Mouse (Mus musculus): Measurements from ENCODE around the gene Cox7a1.
"Not testable (repeated sequence)": the region's sequence is repeated elsewhere in the genome, so short reads cannot be mapped to it uniquely, and the experiment has no call there.

Cox7a1 gene

DNA sequence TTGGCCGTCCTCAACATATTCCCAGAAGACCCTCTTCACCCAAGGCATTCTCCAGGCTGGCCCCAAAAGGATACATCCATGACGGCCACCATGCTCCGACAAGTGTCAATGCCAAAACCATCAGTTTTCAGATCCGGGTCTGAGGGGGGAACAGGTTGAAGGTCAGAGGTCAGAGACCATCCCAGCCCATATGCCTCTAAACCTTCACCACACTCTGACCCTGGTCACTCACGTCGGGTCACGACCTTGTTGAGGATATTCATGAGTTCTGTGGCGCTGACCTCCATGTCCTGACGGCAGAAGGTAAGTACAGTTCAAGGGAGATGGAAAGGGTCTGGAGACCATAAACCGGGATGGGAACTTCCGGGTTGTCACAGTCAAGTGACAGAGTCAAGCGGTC is 8.1 kb downstream of the Cox7a1 start:
- no peak for DNase-seq (ENCODE audit: extremely low spot score, low read depth, low spot score)

DNA sequence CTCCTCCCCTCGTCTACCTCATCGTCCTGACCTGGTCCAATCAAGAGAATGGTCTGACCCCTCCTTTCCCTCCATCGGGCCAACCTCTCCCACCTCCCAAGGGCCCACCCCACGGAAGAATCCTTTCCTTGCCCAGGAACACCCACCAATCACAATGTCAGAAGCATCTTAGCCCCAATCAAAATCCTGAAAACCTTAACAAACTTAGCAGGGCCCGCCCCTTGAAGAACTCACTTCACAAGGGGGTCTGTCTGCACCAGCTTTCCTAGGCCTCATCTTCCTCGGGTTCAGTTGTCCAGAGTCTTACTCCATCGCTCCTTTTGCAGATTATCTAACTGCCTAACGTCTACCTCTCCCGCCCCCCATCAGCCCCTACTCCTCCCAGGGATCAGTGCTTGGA is 9.1 kb downstream of the Cox7a1 start:
- DNase-seq (ENCODE audit: extremely low spot score, low read depth, low spot score) = no peak

DNA sequence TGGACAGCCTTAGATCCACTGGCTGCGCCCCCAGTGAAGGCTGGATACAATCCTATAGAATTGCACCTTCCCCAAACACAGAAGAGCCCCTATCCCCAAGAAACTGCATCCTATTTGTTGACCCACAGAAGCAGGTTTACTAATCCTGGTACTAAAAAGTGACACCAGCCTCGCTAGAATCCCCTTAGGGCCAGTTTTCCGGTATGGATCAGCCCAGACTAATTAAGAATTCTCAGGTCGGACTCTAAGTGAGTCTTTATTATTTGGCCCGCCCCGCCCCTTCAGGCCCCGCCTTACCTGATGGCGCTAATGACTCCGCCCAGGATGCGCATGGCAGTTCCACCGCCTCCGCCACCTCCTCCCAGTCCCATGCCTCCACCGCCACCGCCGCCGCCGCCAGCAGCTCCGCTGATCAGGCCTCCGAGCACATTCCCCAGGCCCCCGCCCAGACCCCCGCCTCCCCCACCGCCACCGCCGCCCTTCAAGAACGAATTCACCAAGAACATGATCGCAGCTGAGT is 9.7 kb downstream of the Cox7a1 start:
- DNase-seq (ENCODE audit: extremely low spot score, low read depth, low spot score) = no peak

DNA sequence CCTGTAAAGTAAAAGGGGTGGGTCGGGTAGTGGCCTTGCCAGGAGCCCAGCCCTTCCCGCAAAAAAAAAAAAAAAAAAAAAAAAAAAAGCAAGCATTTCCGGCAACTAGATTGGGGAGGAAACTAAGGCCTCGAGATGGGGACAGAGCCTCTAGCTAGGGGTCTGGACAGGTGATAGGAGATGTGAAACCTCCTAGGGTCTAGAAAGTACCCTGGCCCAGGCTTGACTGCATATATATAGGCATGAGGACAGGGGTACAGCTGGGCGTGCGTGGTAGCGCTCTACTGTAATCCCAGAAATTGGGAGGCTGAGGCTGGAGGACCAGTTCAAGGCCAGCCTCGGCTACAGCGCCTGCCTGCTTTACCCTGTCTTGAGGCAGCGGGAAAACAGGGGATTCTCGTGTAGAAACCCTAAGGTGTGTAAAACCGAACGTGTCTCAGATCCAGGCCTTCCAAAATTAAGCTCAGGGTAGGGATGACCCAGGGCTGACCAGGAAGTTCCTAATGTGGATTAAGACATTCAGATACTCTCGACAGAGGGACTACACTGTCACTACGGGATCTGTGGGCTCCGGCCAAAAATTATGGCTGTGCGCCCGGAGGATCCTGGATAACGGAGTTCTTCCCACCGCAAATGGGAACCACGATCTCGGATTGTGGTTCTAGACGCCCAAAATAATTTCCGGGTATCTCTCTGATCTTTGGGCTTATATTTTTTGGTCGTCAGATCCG is 10.3 kb downstream of the Cox7a1 start:
- no peak for DNase-seq (ENCODE audit: extremely low spot score, low read depth, low spot score)

DNA sequence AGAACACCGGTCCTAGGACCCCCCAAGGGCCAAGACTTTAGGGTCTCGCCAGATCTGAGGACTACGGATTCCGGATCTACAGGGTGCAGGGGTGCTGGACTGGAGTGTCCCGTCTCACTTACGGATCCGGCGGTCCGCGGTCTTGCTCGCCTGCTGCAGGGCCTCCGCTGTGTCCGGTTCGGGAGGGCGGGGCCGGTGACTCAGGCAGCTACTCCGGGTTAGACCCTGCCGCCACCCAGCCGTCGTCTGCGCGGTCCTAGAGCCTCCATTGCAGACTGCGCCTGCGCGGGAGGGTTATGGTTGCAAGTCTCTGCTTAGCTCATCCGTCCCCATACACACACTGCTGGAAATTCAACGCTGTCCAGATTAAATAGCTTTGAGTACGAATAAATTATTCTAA is 10.9 kb downstream of the Cox7a1 start:
- peak; percentile 66 for DNase-seq (ENCODE audit: extremely low spot score, low read depth, low spot score)

DNA sequence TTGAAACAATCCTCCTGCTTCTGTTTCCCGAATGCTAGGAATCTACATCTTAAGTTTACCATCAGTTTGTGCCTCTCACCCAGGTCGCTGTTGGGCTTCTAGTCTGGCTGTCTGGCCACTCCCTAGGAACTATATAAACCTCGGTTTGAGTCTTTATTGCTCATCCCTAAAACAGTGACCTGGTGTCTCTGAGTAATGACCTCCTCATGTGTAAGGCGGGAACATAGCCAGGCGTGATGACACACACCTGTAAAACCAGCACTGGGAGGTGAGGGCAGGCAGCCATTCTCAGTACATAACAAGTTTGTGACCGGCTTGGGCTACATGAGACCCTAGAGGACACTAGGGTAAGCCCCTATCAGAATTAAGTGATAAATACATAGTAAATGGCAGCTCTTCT is 11.5 kb downstream of the Cox7a1 start:
- DNase-seq (ENCODE audit: extremely low spot score, low read depth, low spot score) = no peak

DNA sequence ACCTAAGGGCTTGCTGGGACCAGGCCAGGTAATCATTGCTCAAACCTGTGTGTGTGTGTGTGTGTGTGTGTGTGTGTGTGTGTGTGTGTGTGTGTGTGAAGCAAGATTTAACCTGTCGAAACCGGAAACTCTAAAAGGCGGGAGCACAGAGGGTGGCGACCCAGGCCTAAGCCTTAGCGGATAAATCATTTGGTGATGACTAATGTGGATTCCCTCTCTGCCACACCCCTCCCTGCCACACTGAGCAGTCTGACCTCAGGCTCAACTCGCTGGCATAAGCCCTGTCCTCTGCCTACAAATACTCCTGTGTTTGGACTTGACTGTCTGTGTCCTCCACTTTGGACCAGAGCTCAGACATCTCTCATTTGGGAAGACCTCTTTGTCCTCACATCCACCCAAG is 12.2 kb downstream of the Cox7a1 start:
- DNase-seq (ENCODE audit: extremely low spot score, low read depth, low spot score) = no peak

DNA sequence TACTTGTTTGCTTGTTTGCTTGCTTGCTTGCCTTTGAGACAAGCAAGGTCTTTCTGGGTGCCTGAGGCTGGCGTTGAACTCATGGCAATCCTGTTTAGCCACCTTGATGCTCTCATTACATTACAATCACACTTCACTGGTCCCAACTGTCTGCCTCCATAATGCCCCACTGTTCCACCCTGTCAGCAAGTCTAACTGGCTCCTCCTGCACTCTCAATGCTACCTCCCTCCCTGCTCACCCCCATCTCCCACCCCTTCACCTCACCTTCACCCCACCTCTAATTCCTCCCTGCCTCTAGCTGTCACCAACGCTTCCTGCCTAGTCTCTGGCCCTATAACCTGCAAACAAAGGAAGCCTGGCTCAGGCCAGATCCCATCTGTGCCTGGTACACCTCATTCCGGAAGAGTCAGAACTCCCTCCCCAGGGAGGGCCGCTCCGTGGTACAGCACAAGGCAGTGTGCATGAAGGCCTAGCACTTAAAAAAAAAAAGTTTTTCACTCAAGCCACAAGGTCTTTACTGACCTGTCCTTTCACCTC is 13.7 kb downstream of the Cox7a1 start:
- DNase-seq (ENCODE audit: extremely low spot score, low read depth, low spot score) = no peak

DNA sequence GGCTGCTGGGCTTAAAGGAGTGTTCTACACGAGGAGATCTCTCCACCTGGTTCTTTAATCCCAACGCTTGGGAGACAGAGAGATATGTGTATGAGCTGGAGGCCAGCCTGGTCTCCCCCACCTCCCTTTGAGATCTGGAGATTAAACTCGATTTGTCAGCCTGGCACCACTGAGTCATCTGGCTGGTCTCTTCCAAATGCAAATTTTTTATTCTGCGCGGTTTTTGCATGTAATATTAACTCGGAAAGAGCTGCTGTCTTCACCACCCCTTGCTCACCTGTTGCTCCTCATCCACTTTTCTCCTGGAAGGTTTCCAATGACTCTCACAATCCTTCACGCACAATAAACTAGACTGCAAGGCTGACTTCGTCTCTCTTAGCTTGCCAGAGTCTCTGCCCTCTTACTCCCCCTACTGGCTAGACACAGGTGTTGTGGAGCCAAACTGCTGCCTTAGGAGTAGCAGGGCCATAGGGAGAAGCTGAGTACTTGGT is 14.6 kb downstream of the Cox7a1 start, which contains the start of gene Capns1:
Capns1 (minus strand) TSS at position 331 of the 491 bp plus-strand sequence.
- peak; percentile 73 for DNase-seq (ENCODE audit: extremely low spot score, low read depth, low spot score)

DNA sequence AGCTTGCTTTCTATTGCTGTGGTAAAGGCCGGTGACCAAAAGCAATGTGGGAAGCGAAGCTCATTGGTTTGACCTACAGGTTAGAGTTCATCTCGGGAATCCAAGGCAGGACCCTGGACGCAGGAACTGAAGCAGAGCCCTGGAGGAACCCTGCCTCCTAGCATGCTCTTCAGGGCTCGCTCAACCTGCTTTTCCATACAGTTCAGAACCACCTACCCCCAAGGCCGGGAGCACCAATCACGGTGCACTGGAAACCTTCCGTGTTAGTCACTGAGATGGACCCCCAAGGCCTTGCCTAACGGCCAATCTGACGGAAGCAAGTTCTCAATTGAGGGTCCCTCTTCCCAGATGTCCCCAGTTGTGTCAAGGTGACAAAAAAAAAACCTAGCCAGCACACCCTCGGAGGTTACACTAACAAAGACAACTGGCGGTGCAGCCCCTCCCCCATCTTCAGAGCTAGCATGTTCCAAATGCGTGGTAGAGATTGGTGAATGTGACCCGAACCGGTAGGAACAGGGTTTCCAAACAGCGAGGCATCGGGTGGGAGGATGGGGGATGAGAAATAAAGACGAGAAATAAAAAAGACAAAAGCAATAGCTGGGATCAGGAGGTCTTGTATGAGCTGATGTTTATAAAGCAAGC is 15.7 kb downstream of the Cox7a1 start:
- no peak for DNase-seq (ENCODE audit: extremely low spot score, low read depth, low spot score)

DNA sequence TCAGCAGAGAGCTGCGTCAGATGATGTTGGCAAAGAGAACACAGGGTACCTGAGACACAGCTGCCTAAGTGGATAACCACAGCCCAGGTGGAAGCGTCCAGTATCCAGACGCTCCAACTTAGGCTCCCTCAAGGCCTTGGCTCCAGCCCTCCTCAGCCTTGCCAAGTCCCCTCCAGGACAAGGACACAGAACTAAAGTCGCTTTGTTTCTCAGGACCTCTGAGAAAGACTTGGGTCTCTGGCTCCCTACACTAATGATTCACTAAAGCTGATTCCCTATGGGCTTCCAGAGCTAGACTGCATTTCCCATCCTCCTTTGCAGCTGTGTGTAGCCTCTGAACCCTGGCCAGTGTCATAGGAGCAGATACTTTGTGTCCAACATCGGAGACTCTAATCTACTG is 16.3 kb downstream of the Cox7a1 start:
- no peak for DNase-seq (ENCODE audit: extremely low spot score, low read depth, low spot score)

DNA sequence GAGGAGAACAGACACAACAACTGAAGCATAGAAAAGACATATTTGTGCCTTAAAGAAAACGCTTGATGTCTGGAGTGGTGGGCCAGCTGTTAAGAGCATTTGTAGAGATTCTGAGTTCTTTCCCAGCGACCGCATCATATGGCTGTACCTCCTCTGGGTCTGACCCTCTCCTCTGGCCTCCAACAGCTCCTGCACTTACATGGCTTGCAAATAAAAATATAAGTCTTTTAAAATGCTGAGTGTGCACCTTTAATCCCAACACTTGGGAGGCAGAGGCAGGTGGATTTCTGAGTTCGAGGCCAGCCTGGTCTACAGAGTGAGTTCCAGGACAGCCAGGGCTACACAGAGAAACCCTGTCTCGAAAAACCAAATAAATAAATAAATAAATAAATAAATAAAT is 16.7 kb downstream of the Cox7a1 start:
- DNase-seq (ENCODE audit: extremely low spot score, low read depth, low spot score) = not testable (repeated sequence)

DNA sequence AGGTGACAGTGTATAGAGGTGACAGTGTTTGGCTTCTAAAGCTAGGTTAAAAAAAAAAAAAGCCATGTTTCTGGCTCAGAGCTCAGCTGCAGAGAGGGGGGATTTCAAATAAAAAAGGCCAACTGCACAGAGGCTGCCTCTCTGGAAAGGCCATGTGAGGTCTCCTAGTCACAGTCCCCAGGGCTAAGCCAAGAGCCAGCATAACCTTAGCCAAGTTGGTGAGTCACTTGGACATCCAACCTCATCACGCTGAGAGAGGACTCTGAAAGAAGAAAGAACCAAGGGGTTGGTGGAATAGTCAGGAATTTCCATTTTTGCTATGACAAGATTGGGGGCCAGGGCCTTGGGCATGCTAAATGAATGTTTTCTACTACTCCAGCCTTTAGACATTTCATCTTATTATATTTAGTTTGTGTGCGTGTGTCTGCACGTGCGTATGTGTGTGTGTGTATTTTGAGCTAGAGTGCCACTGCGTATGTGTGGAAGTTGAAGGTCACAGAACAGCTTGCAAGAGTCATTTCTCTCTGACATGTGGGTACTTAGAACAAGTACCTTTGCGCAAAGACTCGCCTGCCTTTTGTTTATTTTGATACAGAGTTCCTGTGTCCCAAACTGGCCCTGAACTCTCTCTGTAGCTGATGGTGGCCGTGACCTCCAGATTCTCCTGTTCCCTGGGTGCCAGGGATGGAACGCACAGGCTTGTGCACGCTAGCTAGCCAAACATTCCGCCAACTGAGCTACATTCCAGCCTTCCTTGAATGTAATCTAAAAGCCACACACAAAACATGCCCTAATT is 19.1 kb downstream of the Cox7a1 start:
- DNase-seq (ENCODE audit: extremely low spot score, low read depth, low spot score) = no peak

DNA sequence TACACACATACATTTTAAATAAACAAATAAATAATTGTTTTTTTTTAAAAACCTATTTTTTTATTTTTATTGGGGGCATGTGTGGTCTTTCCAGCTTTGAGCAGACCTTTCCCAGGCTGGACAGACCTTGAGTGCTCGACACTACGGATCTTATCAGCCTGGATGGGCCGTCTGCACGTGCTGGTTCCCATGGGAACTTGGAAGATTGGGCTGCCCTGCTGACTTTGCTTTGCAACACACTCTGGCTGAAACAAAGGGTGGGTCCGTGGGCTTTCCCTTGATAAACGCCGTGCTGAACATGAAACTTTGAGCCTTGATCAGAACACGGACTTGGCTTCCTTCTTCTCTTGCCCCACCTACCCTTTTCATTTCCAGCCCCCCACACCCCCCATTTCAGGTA is 20.4 kb downstream of the Cox7a1 start:
- no peak for DNase-seq (ENCODE audit: extremely low spot score, low read depth, low spot score)

DNA sequence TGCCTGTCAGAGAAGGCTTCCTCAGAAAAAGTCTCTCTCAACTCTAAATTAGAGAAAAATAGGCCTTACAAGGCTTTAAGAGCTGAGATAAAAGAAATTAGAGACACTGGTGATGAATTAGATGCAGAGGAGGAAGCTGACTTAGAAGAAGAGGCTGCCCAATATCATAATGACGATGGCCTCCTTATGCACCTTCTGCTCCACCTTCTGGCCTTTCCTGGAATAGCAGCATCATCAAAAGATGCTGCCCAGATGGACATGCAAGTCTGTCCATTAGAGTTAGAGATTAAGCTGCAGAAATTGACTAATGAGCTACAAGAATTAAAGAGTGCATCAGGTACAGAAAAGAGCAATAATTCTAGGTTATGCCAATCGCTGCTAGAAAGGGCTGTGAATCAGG is 21.4 kb downstream of the Cox7a1 start:
- DNase-seq (ENCODE audit: extremely low spot score, low read depth, low spot score) = no peak

DNA sequence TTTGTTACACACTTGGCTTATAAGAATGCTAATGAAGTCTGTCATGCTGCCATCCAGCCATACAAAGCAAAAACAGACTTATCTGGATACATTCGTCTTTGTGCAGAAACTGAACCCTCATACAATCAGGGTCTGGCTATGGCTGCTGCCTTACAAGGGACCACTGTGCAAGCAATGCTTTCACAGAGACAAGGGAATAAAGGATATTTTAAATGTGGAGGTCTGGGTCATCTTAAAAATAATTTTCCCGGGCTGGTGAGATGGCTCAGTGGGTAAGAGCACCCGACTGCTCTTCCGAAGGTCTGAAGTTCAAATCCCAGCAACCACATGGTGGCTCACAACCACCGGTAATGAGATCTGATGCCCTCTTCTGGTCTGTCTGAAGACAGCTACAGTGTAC is 22.4 kb downstream of the Cox7a1 start:
- DNase-seq (ENCODE audit: extremely low spot score, low read depth, low spot score) = not testable (repeated sequence)

DNA sequence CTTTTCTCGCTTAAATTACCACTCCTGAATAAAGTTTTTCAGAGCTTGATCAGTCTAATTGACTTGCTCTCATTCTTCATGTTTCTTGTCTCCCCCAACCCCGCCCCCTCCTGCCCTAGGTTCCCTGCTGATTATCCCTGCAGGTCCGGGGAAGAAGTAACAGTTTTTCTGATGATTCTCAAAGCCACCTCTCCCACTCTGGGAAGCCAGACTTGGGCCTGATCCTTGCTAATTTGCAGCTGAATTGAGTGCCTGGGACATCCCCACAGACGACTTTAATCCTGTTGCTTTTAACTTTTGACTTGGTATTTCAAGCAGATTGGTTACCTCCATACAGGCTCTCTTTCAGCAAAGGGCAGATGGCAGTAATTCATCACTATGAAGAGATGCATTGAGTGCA is 27.1 kb downstream of the Cox7a1 start:
- no peak for DNase-seq (ENCODE audit: extremely low spot score, low read depth, low spot score)

DNA sequence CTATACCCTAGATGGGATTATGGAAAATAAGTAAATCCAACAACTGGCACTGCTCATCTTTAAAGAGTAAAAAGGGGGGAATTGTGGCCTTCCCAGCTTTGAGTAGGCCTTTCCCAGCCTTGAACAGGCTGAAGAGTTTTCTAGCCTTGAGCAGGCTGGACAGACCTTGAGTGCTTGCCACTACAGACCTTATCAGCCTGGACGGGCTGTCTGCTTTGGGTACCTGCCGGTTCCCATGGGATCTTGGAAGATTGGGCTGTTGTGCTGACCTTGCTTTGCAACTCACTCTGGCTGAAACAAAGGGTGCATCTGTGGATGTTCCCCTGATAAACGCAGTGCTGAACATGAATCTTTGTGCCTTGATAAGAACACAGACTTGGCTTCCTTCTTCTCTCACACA is 29.9 kb downstream of the Cox7a1 start:
- DNase-seq (ENCODE audit: extremely low spot score, low read depth, low spot score) = no peak

DNA sequence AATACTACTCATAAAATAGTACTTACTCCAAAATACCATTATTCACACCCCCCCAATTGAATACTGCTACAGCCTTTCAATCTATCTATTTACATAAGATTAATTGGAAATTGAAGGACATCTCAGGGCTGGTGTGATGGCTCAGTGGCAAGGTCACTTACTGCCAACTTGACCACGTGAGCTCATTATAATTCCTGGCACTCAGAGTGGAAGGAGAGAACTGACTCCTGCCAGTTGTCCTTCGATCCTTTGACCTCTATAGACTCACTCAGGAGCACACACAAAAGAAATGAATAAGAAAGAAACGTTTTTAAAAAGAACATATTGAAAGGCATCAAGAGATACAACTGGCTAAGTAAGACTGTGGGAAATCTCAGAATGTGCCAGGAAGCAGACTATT is 31.9 kb downstream of the Cox7a1 start:
- no peak for DNase-seq (ENCODE audit: extremely low spot score, low read depth, low spot score)

DNA sequence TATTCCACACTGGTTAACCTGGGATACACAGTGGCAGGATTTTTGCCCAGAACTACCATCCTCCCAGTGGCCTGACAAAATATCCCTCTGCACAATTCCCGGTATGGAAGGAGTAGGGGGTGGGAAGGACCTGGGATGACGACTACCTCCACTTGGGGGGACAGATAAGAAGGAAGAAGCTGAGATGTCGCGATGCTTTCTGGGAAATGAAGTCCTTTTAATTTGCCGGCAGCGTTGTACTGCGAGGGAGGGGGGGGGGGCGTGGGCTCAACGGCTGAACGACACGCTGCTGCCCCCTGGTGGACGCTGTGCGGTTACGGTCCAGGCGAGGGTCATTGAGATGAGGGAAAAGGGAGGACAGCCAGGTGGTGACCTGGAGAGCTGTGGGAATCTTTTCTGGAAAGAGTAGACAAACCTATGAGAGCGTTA is 32.8 kb downstream of the Cox7a1 start:
- DNase-seq (ENCODE audit: extremely low spot score, low read depth, low spot score) = no peak

DNA sequence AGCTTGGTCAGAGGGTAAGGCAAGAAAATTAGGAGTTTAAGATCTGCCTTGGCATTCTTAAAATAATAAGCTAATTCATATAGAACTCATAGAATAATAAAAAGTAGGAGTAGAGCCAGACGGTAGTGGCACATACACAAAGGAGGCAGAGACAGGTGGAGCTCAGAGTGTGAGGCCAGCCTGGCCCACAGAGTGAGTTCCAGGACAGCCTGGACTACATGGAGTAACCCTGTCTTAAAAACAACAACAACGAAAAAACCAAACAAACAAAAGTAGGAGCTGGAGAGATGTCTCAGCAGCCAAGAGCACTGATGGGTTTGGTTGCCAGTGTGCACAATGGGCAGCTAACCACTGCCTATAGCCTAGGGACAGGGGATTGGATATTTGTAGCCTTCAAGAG is 33.3 kb downstream of the Cox7a1 start:
- no peak for DNase-seq (ENCODE audit: extremely low spot score, low read depth, low spot score)
